Mouse (Mus musculus): ENCODE measurements around the gene Crim1. TPM values are rescaled to one million over a fixed set of nuclear protein-coding genes. Genes with fewer than 3 reads are reported as not detected.
A peak's percentile ranks its signal among the peaks of the same experiment; 100 is the strongest.

Crim1 gene
- total and polyA plus RNA-seq, 2 experiments from 2014 or later, result 14.1 to 88.9 TPM

- Histone ChIP-seq H3K9me3 (ENCODE audit: low read length) (no peaks in the 10 kb centered on the region), H3K4me2 (ENCODE audit: low read depth) (no peak overlapping the region), H3K4me1 (ENCODE audit: insufficient read depth) (peaks cover 18% of the 10 kb centered on the region), H3K36me3 (ENCODE audit: insufficient read depth) (no peaks in the 10 kb centered on the region), H3K27ac (ENCODE audit: low read depth, low read length) (no peak overlapping the region; the same call in 1 of the 2 replicates), H3K9ac (no peak overlapping the region), H3K27me3 (ENCODE audit: insufficient read depth, low read length) (no peaks in the 10 kb centered on the region), H3K4me3 (ENCODE audit: low read depth, low read length) (no peak overlapping the region)
- no peak for TF ChIP-seq CTCF (IDR thresholded peaks at IDR 0.05; ENCODE audit: low read depth)
- WGBS, result 65% methylated on average over 8 of the region's 8 CpGs
- no peak for ATAC-seq
- no peak for DNase-seq
Measured at GRCm38 (mm10) chr17:78271731-78272130, 71.7 kb downstream of the Crim1 start.

DNA sequence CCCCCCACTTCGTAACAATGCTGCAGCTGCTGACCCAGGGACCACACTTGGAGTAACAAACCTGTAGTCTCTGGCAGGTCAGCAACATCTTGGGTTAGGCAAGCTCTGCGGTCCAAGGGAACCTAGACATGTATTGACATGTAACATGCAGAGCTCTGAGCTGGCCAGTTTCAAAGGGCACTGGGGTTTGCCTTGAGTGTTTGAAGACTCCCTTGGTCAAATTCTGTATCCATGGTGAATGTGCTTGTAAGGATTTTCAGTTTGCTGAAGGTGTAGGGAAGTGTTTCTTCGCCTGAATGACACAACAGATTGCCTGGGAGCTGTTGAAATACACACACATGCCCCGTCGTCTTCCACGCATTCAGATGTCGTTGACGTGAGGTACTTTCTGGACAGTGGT is 72.1 kb downstream of the Crim1 start:
- 54% methylated on average over 8 of the region's 8 CpGs for WGBS
- H3K27me3 ChIP-seq (ENCODE audit: insufficient read depth, low read length), result no peaks in the 10 kb centered on the region

DNA sequence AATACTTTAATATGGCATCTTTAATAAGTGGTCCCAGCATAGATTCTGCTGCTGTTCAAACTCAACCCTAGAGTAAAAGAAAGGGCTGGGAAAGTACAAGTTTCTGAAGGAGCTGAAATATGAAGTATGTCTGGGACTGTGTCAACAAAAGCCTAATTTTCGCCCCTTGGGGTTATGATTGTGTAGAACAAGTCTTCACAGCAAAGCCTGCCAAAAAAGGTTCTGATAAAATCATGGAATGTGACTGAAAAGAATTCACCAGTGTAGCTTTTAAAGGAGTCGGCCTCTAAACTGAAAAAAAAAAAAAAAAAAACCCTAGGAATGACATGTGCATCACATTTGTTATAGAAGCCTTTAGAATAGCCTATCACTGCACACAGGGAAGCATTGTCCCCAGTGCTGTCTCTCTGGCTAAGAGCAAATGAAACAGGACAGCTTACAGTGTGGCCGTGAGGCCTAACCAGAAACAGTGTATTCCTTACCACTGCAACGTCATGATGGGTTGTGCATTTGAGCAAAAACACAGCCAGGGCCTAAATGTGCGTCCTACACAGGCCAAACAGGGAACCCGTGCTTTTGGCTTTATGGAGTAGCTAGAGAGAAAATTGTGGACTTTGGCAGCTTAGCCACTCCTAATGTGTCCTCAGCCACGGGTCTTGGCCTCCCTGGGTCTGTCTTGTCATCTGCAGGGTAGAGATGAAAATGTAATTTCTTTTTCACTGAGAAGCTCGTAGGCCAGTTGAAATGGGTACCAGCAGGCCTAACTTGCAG is 72.8 kb downstream of the Crim1 start:
- no peak for DNase-seq
- Histone ChIP-seq H3K4me3 (ENCODE audit: low read depth, low read length) (no peak overlapping the region), H3K9me3 (ENCODE audit: low read length) (no peaks in the 10 kb centered on the region), H3K9ac (no peak overlapping the region), H3K4me1 (ENCODE audit: insufficient read depth) (peaks cover 18% of the 10 kb centered on the region), H3K27me3 (ENCODE audit: insufficient read depth, low read length) (no peaks in the 10 kb centered on the region), H3K4me2 (ENCODE audit: low read depth) (no peak overlapping the region), H3K36me3 (ENCODE audit: insufficient read depth) (no peaks in the 10 kb centered on the region), H3K27ac (ENCODE audit: low read depth, low read length) (peak overlapping the region; percentile 42; the same call in 1 of the 2 replicates)
- ATAC-seq, result 0 out of 2 replicates have a peak, but pooled peaks have one; percentile 10
- WGBS, result 54% methylated on average over 8 of the region's 8 CpGs
- TF ChIP-seq CTCF (IDR thresholded peaks at IDR 0.05; ENCODE audit: low read depth), result no peak

More for the DNA sequence above, 72.1 kb downstream of the Crim1 start:
- no peak for TF ChIP-seq CTCF (IDR thresholded peaks at IDR 0.05; ENCODE audit: low read depth)
- ATAC-seq (no peak), DNase-seq (no peak)
- H3K4me1 ChIP-seq (ENCODE audit: insufficient read depth), result peaks cover 18% of the 10 kb centered on the region
- H3K9ac ChIP-seq, result no peak overlapping the region
- no peak overlapping the region for H3K4me3 ChIP-seq (ENCODE audit: low read depth, low read length)
- no peak overlapping the region; the same call in 1 of the 2 replicates for H3K27ac ChIP-seq (ENCODE audit: low read depth, low read length)
- no peaks in the 10 kb centered on the region for H3K36me3 ChIP-seq (ENCODE audit: insufficient read depth)
- H3K9me3 ChIP-seq (ENCODE audit: low read length), result no peaks in the 10 kb centered on the region
- no peak overlapping the region for H3K4me2 ChIP-seq (ENCODE audit: low read depth)

DNA sequence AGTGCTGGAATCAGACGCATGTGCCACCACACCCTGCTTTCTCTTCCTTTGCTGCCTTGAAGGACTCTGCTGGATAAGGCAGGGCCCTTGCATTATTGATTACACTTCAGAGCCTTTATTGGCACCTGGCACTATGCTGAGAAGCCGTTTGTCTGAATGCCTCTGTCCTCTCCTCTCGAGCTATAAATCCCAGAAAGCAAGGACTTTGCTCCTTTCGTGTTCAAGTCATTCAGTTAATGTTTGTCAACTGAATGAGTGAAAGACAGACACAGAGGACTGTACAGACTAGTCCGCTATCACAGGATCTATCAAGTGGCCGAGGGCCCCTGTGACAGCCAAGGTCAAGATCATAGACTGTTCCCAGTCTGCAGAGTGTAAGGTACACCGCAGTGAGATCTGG is 73.8 kb downstream of the Crim1 start:
- no peak overlapping the region for H3K27ac ChIP-seq (ENCODE audit: low read depth, low read length)
- H3K4me2 ChIP-seq (ENCODE audit: low read depth), result no peak overlapping the region
- no peak overlapping the region for H3K4me3 ChIP-seq (ENCODE audit: low read depth, low read length)
- peaks cover 18% of the 10 kb centered on the region for H3K4me1 ChIP-seq (ENCODE audit: insufficient read depth)
- no peak overlapping the region for H3K9ac ChIP-seq
- no peak for TF ChIP-seq CTCF (IDR thresholded peaks at IDR 0.05; ENCODE audit: low read depth)
- DNase-seq, result no peak
- no peaks in the 10 kb centered on the region for H3K9me3 ChIP-seq (ENCODE audit: low read length)
- no peak for ATAC-seq
- WGBS, result 75% methylated on average over 7 of the region's 7 CpGs
- H3K27me3 ChIP-seq (ENCODE audit: insufficient read depth, low read length), result no peaks in the 10 kb centered on the region
- no peaks in the 10 kb centered on the region for H3K36me3 ChIP-seq (ENCODE audit: insufficient read depth)

DNA sequence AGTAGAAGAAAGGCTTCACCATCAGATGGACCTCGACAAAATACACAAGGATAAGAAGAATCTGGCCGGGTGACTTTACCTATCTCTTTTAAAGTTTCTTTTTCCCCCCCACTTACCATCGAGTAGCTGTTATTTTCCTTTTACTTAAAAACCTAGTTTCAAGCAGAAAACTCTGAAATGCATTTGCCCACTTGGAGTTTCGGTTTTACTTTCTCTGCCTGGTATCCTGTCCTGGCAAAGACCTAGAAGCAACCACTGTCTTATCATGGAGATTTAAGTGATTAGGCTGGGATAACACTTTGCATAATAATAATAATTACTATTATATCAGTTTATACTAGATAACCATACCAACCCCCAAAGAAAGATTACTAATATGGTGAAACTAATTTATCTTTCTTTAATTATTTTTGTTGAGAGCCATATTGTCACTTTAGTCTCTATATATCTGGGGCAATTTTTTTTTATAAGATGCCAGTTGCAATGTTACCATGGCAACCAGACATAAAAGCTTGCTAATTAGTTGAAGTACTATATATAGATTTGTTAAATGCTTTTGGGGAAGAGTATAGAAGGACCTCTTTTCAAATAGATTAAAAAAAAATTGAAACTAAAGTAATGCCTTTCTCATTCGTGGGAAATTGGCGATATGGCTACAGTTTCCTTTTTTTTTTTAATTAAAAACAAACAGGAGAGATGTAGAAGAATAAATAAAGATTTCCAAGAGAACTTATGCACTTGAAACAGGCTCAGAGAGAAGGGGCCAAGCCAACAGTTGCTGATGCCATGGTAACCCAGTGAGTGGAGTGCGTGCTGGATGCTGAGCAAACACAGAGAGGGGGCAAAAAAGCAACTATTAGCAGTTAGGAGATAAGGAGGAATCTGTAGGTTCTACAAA is 74.8 kb downstream of the Crim1 start:
- Histone ChIP-seq H3K27ac (ENCODE audit: low read depth, low read length) (peak overlapping the region; percentile 62), H3K4me1 (ENCODE audit: insufficient read depth) (peaks cover 21% of the 10 kb centered on the region), H3K9ac (no peak overlapping the region), H3K4me3 (ENCODE audit: low read depth, low read length) (no peak overlapping the region), H3K4me2 (ENCODE audit: low read depth) (no peak overlapping the region), H3K27me3 (ENCODE audit: insufficient read depth, low read length) (no peaks in the 10 kb centered on the region), H3K9me3 (ENCODE audit: low read length) (no peaks in the 10 kb centered on the region), H3K36me3 (ENCODE audit: insufficient read depth) (no peaks in the 10 kb centered on the region)
- TF ChIP-seq CTCF (IDR thresholded peaks at IDR 0.05; ENCODE audit: low read depth), result no peak
- peak; percentile 75 for ATAC-seq
- peak; percentile 65 for DNase-seq
- 45% methylated on average over 7 of the region's 7 CpGs for WGBS

DNA sequence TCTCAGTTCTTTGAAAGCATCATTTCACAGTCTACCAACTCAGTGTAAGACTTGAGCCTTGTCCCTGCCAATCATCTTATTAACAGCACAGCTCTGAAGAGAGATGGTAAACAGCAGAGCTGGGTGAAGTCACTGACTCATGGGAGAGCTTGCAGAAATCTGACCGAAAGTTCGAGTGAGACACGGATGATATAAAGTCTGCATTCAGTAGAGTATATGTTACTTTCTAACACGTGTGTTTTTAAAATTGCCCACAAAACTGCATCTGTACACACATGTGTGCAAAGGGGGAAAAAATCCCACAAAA is 75.4 kb downstream of the Crim1 start:
- Histone ChIP-seq H3K36me3 (ENCODE audit: insufficient read depth) (no peaks in the 10 kb centered on the region), H3K4me2 (ENCODE audit: low read depth) (no peak overlapping the region), H3K27me3 (ENCODE audit: insufficient read depth, low read length) (no peaks in the 10 kb centered on the region), H3K27ac (ENCODE audit: low read depth, low read length) (peak overlapping the region; percentile 62), H3K9me3 (ENCODE audit: low read length) (no peaks in the 10 kb centered on the region), H3K9ac (no peak overlapping the region), H3K4me3 (ENCODE audit: low read depth, low read length) (no peak overlapping the region), H3K4me1 (ENCODE audit: insufficient read depth) (peaks cover 21% of the 10 kb centered on the region)
- ATAC-seq (no peak), DNase-seq (no peak)
- no peak for TF ChIP-seq CTCF (IDR thresholded peaks at IDR 0.05; ENCODE audit: low read depth)
- WGBS, result 33% methylated on average over 4 of the region's 4 CpGs

- Histone ChIP-seq H3K4me3 (ENCODE audit: low read depth, low read length) (no peak overlapping the region), H3K9me3 (ENCODE audit: low read length) (no peaks in the 10 kb centered on the region), H3K4me1 (ENCODE audit: insufficient read depth) (peaks cover 13% of the 10 kb centered on the region), H3K27me3 (ENCODE audit: insufficient read depth, low read length) (no peaks in the 10 kb centered on the region), H3K36me3 (ENCODE audit: insufficient read depth) (no peaks in the 10 kb centered on the region), H3K27ac (ENCODE audit: low read depth, low read length) (no peak overlapping the region), H3K9ac (no peak overlapping the region), H3K4me2 (ENCODE audit: low read depth) (no peak overlapping the region)
- ATAC-seq (no peak), DNase-seq (no peak)
- 58% methylated on average over 12 of the region's 12 CpGs for WGBS
- TF ChIP-seq CTCF (IDR thresholded peaks at IDR 0.05; ENCODE audit: low read depth), result no peak
Measured at GRCm38 (mm10) chr17:78279191-78279590, 79.1 kb downstream of the Crim1 start.

All from forebrain, postnatal 0 days (tissue).